Mouse (Mus musculus): ENCODE results near the gene Pias4.

Pias4 gene

GRCm38 (mm10) chr10:81139529-81139846, 28.2 kb downstream of the Pias4 start:
- in situ Hi-C loops (cut with MboI, MseI), result no loop called here

GRCm38 (mm10) chr10:81138821-81139528, 28.7 kb downstream of the Pias4 start:
- in situ Hi-C loops (cut with MboI, MseI), result no loop called here

GRCm38 (mm10) chr10:81138131-81138782, 29.5 kb downstream of the Pias4 start:
- in situ Hi-C loops (cut with MboI, MseI), result no loop called here

GRCm38 (mm10) chr10:81137252-81138130, 30.2 kb downstream of the Pias4 start:
- in situ Hi-C loops (cut with MboI, MseI), result no loop called here

GRCm38 (mm10) chr10:81136706-81137231, 31.0 kb downstream of the Pias4 start:
- in situ Hi-C loops (cut with MboI, MseI), result no loop called here

- in situ Hi-C loops (cut with MboI, MseI), result no loop called here
Measured at GRCm38 (mm10) chr10:81135831-81136705, 31.7 kb downstream of the Pias4 start.

GRCm38 (mm10) chr10:81134966-81135681, 32.6 kb downstream of the Pias4 start, which contains the start of gene Zbtb7a:
Zbtb7a (plus strand) TSS chr10:81135220.
- in situ Hi-C loops (cut with MboI, MseI), result no loop called here

- in situ Hi-C loops (cut with MboI, MseI), result no loop called here
Measured at GRCm38 (mm10) chr10:81134181-81134587, 33.5 kb downstream of the Pias4 start.

- in situ Hi-C loops (cut with MboI, MseI), result no loop called here
Measured at GRCm38 (mm10) chr10:81123500-81123899, 44.2 kb downstream of the Pias4 start.

GRCm38 (mm10) chr10:81122889-81123288, 44.8 kb downstream of the Pias4 start:
- in situ Hi-C loops (cut with MboI, MseI), result no loop called here

- in situ Hi-C loops (cut with MboI, MseI), result no loop called here
Measured at GRCm38 (mm10) chr10:81120650-81121049, 47.1 kb downstream of the Pias4 start.

- in situ Hi-C loops (cut with MboI, MseI), result no loop called here
Measured at GRCm38 (mm10) chr10:81119625-81120024, 48.1 kb downstream of the Pias4 start.

GRCm38 (mm10) chr10:81112946-81113345, 54.8 kb downstream of the Pias4 start:
- in situ Hi-C loops (cut with MboI, MseI), result no loop called here

GRCm38 (mm10) chr10:81106113-81106721, 61.5 kb downstream of the Pias4 start:
- in situ Hi-C loops (cut with MboI, MseI), result no loop called here

- in situ Hi-C loops (cut with MboI, MseI), result no loop called here
Measured at GRCm38 (mm10) chr10:81105565-81106112, 62.1 kb downstream of the Pias4 start, which contains the start of gene Map2k2. Map2k2 (plus strand) TSS chr10:81105915.

Data from T-helper 1 cell (primary cell).